Mouse (Mus musculus): ENCODE measurements around the gene Commd8. TPM values are rescaled to one million over a fixed set of nuclear protein-coding genes. Genes with fewer than 3 reads are reported as not detected.

Gene Commd8
- total RNA-seq (2021) = 10 to 100 TPM; 81.5 to 93.8 TPM
- long read RNA-seq, experiment 1, transcript Commd8-201 (5 exons, 3,895 nt) = major isoform, 37 of 68 reads
- long read RNA-seq, experiment 1, partial matches to known transcripts = 25 of 68 reads
- long read RNA-seq, experiment 1, other reads (novel, unspliced or antisense) = 6 of 68 reads
- long read RNA-seq, experiment 2, transcript Commd8-201 (5 exons, 3,895 nt) = major isoform, 33 of 53 reads
- long read RNA-seq, experiment 2, partial matches to known transcripts = 0 of 53 reads
- long read RNA-seq, experiment 2, other reads (novel, unspliced or antisense) = 19 of 53 reads

DNA sequence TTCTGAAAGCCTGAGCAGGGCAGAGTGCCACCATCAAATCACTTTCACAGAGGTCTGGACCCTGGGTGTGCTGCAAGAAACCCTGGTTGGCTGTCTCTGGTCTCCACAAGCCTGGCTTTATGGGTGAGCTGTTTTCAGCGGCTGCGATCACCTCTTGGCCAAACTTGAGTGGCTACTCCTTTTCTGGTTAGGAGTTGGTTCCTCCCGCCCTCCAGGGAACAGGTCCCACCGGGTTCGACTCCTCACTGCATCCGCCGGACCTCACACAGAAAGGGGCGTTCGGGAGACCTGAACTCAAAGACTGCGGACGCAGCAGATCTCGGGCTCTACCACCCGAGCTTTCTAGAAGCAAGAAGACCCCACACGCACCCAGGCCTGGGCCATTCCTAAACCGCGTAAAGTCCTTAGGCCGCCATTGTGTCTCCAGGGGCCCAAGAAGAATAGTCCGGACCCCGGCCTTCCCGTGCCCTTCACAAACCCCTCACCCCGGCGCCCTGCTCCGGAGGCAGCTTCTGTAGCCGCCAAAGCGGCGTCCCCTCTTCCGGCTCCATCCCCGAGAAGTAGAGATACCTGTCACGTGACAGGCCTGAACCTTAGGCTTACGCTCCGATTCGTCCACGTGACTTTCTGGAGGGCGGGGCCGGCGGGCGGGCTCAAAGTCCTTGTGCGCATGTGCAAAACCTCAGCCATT is at the start of gene Commd8:
Gene Commd8 (minus strand): TSS at position 596 of the 691 bp plus-strand sequence.
- peak; percentile 93 to 94 for DNase-seq (ENCODE audit: low spot score in 2 of 2)

DNA sequence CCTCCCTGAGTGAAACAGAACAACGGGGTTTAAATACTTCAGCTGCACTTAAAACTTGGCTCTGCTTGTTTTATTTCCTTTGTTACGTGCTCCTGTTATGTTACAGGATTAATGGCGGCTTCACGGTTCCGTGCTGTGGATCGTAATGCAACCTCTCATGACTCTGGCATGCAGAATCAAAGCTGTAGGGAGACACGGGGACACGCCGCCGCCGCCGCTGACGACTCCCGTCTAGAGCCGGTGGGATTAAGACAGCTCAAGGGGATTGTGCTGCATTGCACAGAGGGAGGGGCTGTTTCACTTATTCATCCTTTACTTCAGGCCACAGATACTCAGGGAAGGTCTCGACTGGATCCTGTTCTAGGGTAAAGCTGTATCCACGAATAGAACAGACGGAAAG is 43.8 kb upstream of the Commd8 start:
- DNase-seq (ENCODE audit: low spot score in 2 of 2) = no peak

GRCm38 (mm10) chr5:72210812-72211139 is 42.8 kb upstream of the Commd8 start:
- DNase-seq (ENCODE audit: low spot score in 2 of 2) = no peak

GRCm38 (mm10) chr5:72210123-72210811 is 42.3 kb upstream of the Commd8 start:
- DNase-seq (ENCODE audit: low spot score in 2 of 2) = no peak

DNA sequence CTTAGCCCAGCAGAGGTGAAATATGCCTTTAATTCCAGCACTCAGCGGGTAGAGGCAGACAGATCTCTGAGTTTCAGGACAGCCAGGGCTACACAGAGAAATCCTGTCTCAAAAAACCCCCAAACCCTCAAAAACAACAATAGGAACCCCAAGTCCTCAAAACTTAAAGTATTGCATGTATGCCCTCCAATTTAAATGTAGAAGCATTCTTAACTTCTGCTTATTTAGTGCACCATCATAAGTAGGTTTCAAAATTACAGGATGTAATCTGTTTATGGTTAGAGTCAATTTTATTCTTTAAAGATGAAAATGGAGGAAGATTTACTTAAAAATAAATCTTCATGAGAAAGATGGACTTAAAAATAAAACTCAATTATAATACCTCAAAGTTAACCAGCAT is 40.5 kb upstream of the Commd8 start:
- no peak for DNase-seq (ENCODE audit: low spot score in 2 of 2)

GRCm38 (mm10) chr5:72205271-72205670 is 37.3 kb upstream of the Commd8 start:
- no peak for DNase-seq (ENCODE audit: low spot score in 2 of 2)

DNA sequence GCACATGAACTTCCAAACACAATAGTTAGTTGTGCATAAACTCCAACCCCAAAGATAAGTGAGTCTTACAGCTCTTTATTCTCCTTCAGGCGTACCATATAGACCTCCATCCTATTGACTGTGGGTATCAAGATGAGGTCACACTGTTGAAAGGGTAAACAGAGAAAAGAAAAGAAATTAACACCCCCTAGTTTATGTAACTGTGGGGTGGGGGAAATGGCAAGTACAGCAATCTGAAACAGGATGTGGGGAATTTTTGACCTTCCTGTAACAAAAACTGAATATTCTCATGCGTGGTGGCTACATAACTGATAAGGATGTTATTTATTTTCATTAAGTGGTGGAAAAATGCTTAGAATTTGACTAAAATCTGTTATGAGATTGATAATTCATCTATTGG is 36.5 kb upstream of the Commd8 start:
- DNase-seq (ENCODE audit: low spot score in 2 of 2) = no peak

GRCm38 (mm10) chr5:72203734-72204073 is 35.7 kb upstream of the Commd8 start:
- no peak for DNase-seq (ENCODE audit: low spot score in 2 of 2)

GRCm38 (mm10) chr5:72203028-72203733 is 35.2 kb upstream of the Commd8 start:
- DNase-seq (ENCODE audit: low spot score in 2 of 2) = peak; percentile 77 to 85

GRCm38 (mm10) chr5:72202016-72202415 is 34.0 kb upstream of the Commd8 start:
- DNase-seq (ENCODE audit: low spot score in 2 of 2) = no peak

DNA sequence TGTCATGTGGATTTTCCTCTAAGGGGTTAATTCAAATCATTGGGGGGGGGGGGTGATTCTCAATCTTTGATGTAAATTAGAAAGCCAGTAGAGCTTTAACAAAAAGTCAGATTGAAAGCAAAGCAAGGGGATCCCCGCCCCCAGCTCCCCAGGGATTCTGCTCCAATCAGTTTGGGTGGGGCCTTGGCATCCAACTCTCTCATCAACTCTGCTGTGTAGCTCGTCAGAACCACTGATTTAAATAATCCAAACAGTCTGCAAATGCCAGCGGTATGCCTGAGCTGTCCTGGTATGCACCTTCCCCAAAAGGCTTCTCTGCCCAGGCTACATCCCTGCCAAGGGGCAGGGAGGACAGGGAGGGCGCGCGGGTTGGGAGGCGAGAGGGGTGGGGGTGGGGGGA is 33.6 kb upstream of the Commd8 start:
- DNase-seq (ENCODE audit: low spot score in 2 of 2) = no peak

- no peak for DNase-seq (ENCODE audit: low spot score in 2 of 2)
Observed at GRCm38 (mm10) chr5:72195442-72195841, 27.5 kb upstream of the Commd8 start.

DNA sequence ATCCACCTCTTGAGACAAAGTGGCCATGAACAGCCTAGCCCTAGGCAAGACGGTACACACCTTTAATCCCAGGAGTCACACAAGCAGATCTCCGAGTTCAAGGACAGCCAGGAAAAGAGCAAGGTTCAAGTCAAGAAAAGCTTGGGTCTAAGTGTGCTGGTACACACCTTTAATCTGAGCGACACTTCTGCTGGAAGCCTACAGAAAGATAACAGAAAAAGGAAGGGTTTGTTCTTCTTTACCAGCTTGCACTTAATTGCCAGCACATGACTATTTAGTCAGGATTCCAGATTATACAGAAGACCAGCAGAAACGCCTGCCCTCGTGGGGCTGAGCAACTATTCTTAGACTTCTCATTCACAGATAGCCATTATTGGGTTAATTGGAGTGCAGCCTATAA is 23.9 kb upstream of the Commd8 start:
- no peak for DNase-seq (ENCODE audit: low spot score in 2 of 2)

GRCm38 (mm10) chr5:72191154-72191553 is 23.2 kb upstream of the Commd8 start:
- DNase-seq (ENCODE audit: low spot score in 2 of 2) = no peak

GRCm38 (mm10) chr5:72184437-72185100 is 16.6 kb upstream of the Commd8 start:
- DNase-seq (ENCODE audit: low spot score in 2 of 2) = no peak

- DNase-seq (ENCODE audit: low spot score in 2 of 2) = no peak
Observed at GRCm38 (mm10) chr5:72183929-72184328, 15.9 kb upstream of the Commd8 start.

GRCm38 (mm10) chr5:72182804-72183203 is 14.8 kb upstream of the Commd8 start:
- no peak for DNase-seq (ENCODE audit: low spot score in 2 of 2)

GRCm38 (mm10) chr5:72181194-72181593 is 13.2 kb upstream of the Commd8 start:
- no peak for DNase-seq (ENCODE audit: low spot score in 2 of 2)

DNA sequence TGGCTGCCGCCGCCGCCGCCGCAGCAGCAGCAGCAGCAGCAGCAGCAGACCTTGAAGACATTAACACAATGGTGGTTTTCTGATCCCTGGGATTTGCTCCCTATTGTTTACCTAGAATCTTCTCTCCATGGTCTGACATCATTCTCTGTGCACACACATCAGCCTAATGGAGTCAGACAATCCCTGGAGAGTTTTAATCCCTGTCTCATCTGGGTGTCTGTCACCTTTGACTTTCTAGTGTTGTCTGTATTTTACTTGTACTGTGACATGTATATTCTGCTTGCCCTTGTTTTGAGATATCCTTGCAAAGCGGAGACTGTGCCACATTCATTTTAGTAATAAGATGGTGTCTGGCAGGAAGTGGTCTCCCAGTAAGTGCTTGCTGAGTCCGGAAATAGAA is 7.5 kb upstream of the Commd8 start:
- no peak for DNase-seq (ENCODE audit: low spot score in 2 of 2)

DNA sequence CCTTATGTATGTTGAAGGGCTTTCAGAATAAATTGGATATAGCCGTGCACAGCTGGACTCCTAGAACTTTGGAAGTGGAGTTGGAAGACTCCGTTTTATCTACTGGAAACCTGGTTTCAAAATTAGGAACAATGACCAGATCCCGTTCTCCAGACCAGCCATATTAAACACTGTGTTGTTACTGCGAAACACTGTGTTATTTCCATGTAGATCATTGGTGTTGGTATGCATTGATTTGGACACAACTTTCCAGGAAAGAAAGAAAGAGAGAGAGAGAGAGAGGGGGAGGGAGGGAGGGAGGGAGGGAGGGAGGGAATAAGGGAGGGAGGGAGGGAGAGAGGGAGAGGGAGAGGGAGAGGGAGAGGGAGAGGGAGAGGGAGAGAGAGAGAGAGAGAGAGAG is 7.1 kb upstream of the Commd8 start:
- DNase-seq (ENCODE audit: low spot score in 2 of 2) = no peak

DNA sequence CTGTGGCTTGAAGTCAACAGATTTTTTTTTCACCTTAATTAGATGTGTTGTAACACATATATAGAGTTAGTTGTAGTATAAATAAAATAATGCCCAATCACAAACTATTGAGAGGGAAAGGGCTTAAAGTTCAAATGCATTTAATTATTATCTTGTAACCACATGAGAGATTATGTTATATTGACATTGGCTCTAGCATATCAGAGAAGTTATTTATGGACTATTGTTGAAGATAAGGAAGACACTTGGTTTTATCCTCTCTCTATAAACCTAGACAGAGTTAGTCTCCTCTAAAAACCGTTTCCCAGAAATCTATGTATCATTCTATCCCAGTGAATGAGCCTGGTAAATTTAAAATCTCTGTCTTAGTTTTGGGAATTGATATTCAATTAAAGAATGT is 5.5 kb upstream of the Commd8 start:
- no peak for DNase-seq (ENCODE audit: low spot score in 2 of 2)
